Mouse (Mus musculus): ENCODE results near the gene Zfp423. TPM values are rescaled to one million over a fixed set of nuclear protein-coding genes. Genes with fewer than 3 reads are reported as not detected.

Gene Zfp423
- polyA plus RNA-seq, 1 experiment: 2.7 TPM

DNA sequence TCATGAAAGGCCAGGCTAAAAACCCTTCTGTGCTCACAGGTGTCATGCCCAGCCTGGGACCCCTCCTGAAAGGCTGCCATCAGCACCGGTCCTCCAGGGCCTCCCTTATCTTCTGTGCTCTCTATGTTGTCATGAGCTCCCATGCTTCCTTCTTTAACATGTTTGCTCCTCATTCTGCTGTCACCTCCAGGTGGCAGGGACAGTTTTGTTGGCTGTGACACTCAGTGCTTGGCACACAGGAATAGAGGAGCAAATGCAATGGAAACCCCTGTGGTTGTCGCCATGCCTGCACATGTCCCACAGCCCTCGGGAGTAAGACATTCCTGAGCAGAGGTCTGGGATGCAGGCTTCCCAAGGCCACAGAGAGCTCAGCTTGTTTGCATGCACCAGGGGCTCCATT lies 194.1 kb downstream of the Zfp423 start:
- no peak overlapping the region for H3K27ac ChIP-seq (ENCODE audit: control insufficient read depth, insufficient read depth, low read length)
- no peaks in the 10 kb centered on the region for H3K27me3 ChIP-seq (ENCODE audit: control insufficient read depth, insufficient read depth, low read length)
- H3K4me1 ChIP-seq (replicated peaks; ENCODE audit: control insufficient read depth, insufficient read depth, low read length): no peaks in the 10 kb centered on the region
- no peak overlapping the region for H3K4me3 ChIP-seq (ENCODE audit: control insufficient read depth, insufficient read depth, low read length)
- TF ChIP-seq POLR2A (IDR thresholded peaks at IDR 0.05; ENCODE audit: control insufficient read depth, extremely low read depth, insufficient read depth, low read length, poor library complexity): no peak
- TF ChIP-seq CTCF (IDR thresholded peaks at IDR 0.05; ENCODE audit: borderline replicate concordance, control insufficient read depth, extremely low read depth, insufficient read depth, low read length, poor library complexity): no peak
- no peak for DNase-seq
- H3K36me3 ChIP-seq (ENCODE audit: control insufficient read depth, insufficient read depth, low read length): no peaks in the 10 kb centered on the region
- WGBS: 88% methylated on average over 3 of the region's 3 CpGs

- Histone ChIP-seq H3K27ac (ENCODE audit: control insufficient read depth, insufficient read depth, low read length) (no peak overlapping the region), H3K4me3 (ENCODE audit: control insufficient read depth, insufficient read depth, low read length) (no peak overlapping the region), H3K27me3 (ENCODE audit: control insufficient read depth, insufficient read depth, low read length) (no peaks in the 10 kb centered on the region), H3K36me3 (ENCODE audit: control insufficient read depth, insufficient read depth, low read length) (no peaks in the 10 kb centered on the region), H3K4me1 (replicated peaks; ENCODE audit: control insufficient read depth, insufficient read depth, low read length) (no peaks in the 10 kb centered on the region)
- WGBS: 88% methylated on average over 8 of the region's 8 CpGs
- TF ChIP-seq CTCF (IDR thresholded peaks at IDR 0.05; ENCODE audit: borderline replicate concordance, control insufficient read depth, extremely low read depth, insufficient read depth, low read length, poor library complexity) (no peak), POLR2A (IDR thresholded peaks at IDR 0.05; ENCODE audit: control insufficient read depth, extremely low read depth, insufficient read depth, low read length, poor library complexity) (no peak)
- DNase-seq: no peak
Observed at GRCm38 (mm10) chr8:87758750-87759149, 200.6 kb downstream of the Zfp423 start.

GRCm38 (mm10) chr8:87754853-87755252 lies 204.5 kb downstream of the Zfp423 start:
- Histone ChIP-seq H3K36me3 (ENCODE audit: control insufficient read depth, insufficient read depth, low read length) (no peaks in the 10 kb centered on the region), H3K4me3 (ENCODE audit: control insufficient read depth, insufficient read depth, low read length) (no peak overlapping the region), H3K27me3 (ENCODE audit: control insufficient read depth, insufficient read depth, low read length) (no peaks in the 10 kb centered on the region), H3K4me1 (replicated peaks; ENCODE audit: control insufficient read depth, insufficient read depth, low read length) (no peaks in the 10 kb centered on the region), H3K27ac (ENCODE audit: control insufficient read depth, insufficient read depth, low read length) (no peak overlapping the region)
- TF ChIP-seq POLR2A (IDR thresholded peaks at IDR 0.05; ENCODE audit: control insufficient read depth, extremely low read depth, insufficient read depth, low read length, poor library complexity) (no peak), CTCF (IDR thresholded peaks at IDR 0.05; ENCODE audit: borderline replicate concordance, control insufficient read depth, extremely low read depth, insufficient read depth, low read length, poor library complexity) (no peak)
- WGBS: 89% methylated on average over 8 of the region's 8 CpGs
- DNase-seq: no peak

- Histone ChIP-seq H3K36me3 (ENCODE audit: control insufficient read depth, insufficient read depth, low read length) (no peaks in the 10 kb centered on the region), H3K27me3 (ENCODE audit: control insufficient read depth, insufficient read depth, low read length) (no peaks in the 10 kb centered on the region), H3K27ac (ENCODE audit: control insufficient read depth, insufficient read depth, low read length) (no peak overlapping the region), H3K4me1 (replicated peaks; ENCODE audit: control insufficient read depth, insufficient read depth, low read length) (no peaks in the 10 kb centered on the region), H3K4me3 (ENCODE audit: control insufficient read depth, insufficient read depth, low read length) (no peak overlapping the region)
- no peak for TF ChIP-seq POLR2A (IDR thresholded peaks at IDR 0.05; ENCODE audit: control insufficient read depth, extremely low read depth, insufficient read depth, low read length, poor library complexity)
- TF ChIP-seq CTCF (IDR thresholded peaks at IDR 0.05; ENCODE audit: borderline replicate concordance, control insufficient read depth, extremely low read depth, insufficient read depth, low read length, poor library complexity): no peak
- WGBS: 85% methylated on average over 2 of the region's 2 CpGs
- DNase-seq: no peak
Observed at GRCm38 (mm10) chr8:87753636-87754035, 205.8 kb downstream of the Zfp423 start.

DNA sequence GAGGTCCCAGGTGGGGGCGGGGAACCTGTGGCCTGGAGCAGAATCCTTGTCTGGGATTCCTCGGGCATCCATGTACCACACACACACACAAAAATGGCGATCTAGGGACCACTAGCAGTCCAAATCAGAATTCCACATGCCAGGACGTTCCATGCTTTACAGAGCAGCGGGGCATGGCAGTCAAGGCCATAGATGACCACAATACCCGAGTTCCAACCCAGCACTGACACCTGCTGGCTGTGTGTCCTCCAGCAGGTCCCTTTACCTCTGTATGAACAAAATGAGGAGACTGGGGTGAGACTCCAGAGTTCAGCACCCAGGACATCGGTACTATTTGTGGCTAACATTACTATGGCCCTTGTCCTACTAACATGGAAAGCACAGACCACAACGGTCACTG lies 206.2 kb downstream of the Zfp423 start:
- Histone ChIP-seq H3K4me3 (ENCODE audit: control insufficient read depth, insufficient read depth, low read length) (no peak overlapping the region), H3K36me3 (ENCODE audit: control insufficient read depth, insufficient read depth, low read length) (no peaks in the 10 kb centered on the region), H3K27me3 (ENCODE audit: control insufficient read depth, insufficient read depth, low read length) (no peaks in the 10 kb centered on the region), H3K4me1 (replicated peaks; ENCODE audit: control insufficient read depth, insufficient read depth, low read length) (no peaks in the 10 kb centered on the region), H3K27ac (ENCODE audit: control insufficient read depth, insufficient read depth, low read length) (no peak overlapping the region)
- no peak for DNase-seq
- TF ChIP-seq POLR2A (IDR thresholded peaks at IDR 0.05; ENCODE audit: control insufficient read depth, extremely low read depth, insufficient read depth, low read length, poor library complexity): no peak
- no peak for TF ChIP-seq CTCF (IDR thresholded peaks at IDR 0.05; ENCODE audit: borderline replicate concordance, control insufficient read depth, extremely low read depth, insufficient read depth, low read length, poor library complexity)
- WGBS: 71% methylated on average over 8 of the region's 8 CpGs

GRCm38 (mm10) chr8:87752710-87753109 lies 206.7 kb downstream of the Zfp423 start:
- Histone ChIP-seq H3K4me1 (replicated peaks; ENCODE audit: control insufficient read depth, insufficient read depth, low read length) (no peaks in the 10 kb centered on the region), H3K27me3 (ENCODE audit: control insufficient read depth, insufficient read depth, low read length) (no peaks in the 10 kb centered on the region), H3K27ac (ENCODE audit: control insufficient read depth, insufficient read depth, low read length) (no peak overlapping the region), H3K36me3 (ENCODE audit: control insufficient read depth, insufficient read depth, low read length) (no peaks in the 10 kb centered on the region), H3K4me3 (ENCODE audit: control insufficient read depth, insufficient read depth, low read length) (no peak overlapping the region)
- DNase-seq: no peak
- 92% methylated on average over 13 of the region's 13 CpGs for WGBS
- TF ChIP-seq CTCF (IDR thresholded peaks at IDR 0.05; ENCODE audit: borderline replicate concordance, control insufficient read depth, extremely low read depth, insufficient read depth, low read length, poor library complexity): no peak
- TF ChIP-seq POLR2A (IDR thresholded peaks at IDR 0.05; ENCODE audit: control insufficient read depth, extremely low read depth, insufficient read depth, low read length, poor library complexity): no peak

GRCm38 (mm10) chr8:87747582-87747981 lies 211.8 kb downstream of the Zfp423 start:
- Histone ChIP-seq H3K4me1 (replicated peaks; ENCODE audit: control insufficient read depth, insufficient read depth, low read length) (no peaks in the 10 kb centered on the region), H3K27ac (ENCODE audit: control insufficient read depth, insufficient read depth, low read length) (no peak overlapping the region), H3K36me3 (ENCODE audit: control insufficient read depth, insufficient read depth, low read length) (no peaks in the 10 kb centered on the region), H3K27me3 (ENCODE audit: control insufficient read depth, insufficient read depth, low read length) (no peaks in the 10 kb centered on the region), H3K4me3 (ENCODE audit: control insufficient read depth, insufficient read depth, low read length) (no peak overlapping the region)
- TF ChIP-seq CTCF (IDR thresholded peaks at IDR 0.05; ENCODE audit: borderline replicate concordance, control insufficient read depth, extremely low read depth, insufficient read depth, low read length, poor library complexity) (no peak), POLR2A (IDR thresholded peaks at IDR 0.05; ENCODE audit: control insufficient read depth, extremely low read depth, insufficient read depth, low read length, poor library complexity) (no peak)
- DNase-seq: no peak
- 60% methylated on average over 8 of the region's 8 CpGs for WGBS
